Mouse (Mus musculus) testis, adult 2 months (tissue): ENCODE measurements around the gene Rnase2b.

ENCODE experiments used
- CTCF ChIP-seq: fragments of 200-500 bp; IDR thresholded peaks from 2 replicates; pipeline ENCODE4 v1.5.1; 2012; ENCODE audit warnings: low read depth, mild to moderate bottlenecking, inconsistent platforms, low read length, moderate library complexity; ENCODE audit not compliant: control insufficient read depth, insufficient read depth, insufficient replicate concordance
- POLR2A ChIP-seq: fragments of 200-500 bp; IDR thresholded peaks from 2 replicates; pipeline ENCODE4 v1.6.1; 2012; ENCODE audit warnings: low read depth, mild to moderate bottlenecking, inconsistent platforms, low read length, moderate library complexity; ENCODE audit not compliant: control insufficient read depth

GRCm38 (mm10) chr14:51142119-51142518 is 19.9 kb upstream of the Rnase2b start:
- TF ChIP-seq CTCF (no peak), POLR2A (no peak)
